Mouse (Mus musculus): Measurements from ENCODE around the gene Oasl1.

The Oasl1 gene

DNA sequence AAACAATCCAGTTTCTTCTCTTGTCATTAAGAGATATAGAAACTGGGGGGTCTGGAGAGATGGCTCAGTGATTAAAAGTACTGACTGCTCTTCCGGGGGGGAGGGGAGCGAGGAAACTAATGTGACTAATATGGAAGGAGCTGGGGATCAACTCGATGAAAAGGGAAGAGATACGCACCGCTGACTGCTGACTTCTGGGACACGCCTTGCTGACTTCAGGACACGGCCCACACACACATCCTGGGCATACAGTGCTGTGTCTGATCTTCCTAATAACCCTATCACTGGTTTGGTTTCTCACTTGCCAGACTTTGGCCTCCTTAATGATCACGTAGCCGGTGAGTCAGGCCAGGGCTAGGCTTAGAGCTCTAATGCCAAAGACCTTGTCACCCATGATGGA, 3.7 kb downstream of the Oasl1 start:
- no peak for DNase-seq (ENCODE audit: low read depth)

DNA sequence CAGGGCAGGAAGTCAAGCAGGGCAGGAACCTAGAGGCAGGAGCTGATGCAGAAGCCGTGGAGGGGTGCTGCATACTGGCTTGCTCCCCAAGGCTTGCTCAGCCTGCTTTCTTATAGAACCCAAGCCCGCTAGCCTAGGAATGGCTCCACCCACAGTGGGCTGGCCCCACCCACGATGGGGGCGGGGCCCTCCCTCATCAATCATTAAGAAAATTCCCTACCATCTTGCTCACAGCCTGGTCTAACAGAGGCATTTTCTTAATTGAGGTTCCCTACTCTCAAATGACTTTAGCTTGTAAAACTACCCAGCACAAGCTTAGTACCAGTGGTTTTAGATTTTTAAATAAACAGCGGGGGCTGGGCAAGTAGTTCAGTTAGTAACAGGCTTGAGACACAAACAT, 8.6 kb downstream of the Oasl1 start:
- DNase-seq (ENCODE audit: low read depth) = no peak

DNA sequence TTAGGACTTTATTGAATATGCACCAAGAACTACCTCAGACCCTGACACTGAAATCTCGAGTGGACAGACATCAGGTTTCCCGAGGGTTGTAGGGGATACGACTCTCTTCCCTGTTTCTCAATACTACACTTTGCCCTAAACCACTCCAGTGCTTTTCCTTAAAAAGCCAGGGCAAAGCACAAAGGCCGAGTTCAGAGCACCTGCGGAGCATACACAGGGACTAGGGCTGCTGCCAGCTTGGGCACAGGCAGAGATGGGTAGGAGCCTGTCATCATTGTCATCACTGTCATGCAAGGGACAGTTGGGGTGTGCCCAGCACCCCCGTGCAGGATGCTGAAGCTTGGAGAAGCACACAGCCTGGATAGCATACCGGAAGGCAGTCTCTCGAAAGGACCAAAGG, 10.2 kb downstream of the Oasl1 start:
- DNase-seq (ENCODE audit: low read depth) = no peak

DNA sequence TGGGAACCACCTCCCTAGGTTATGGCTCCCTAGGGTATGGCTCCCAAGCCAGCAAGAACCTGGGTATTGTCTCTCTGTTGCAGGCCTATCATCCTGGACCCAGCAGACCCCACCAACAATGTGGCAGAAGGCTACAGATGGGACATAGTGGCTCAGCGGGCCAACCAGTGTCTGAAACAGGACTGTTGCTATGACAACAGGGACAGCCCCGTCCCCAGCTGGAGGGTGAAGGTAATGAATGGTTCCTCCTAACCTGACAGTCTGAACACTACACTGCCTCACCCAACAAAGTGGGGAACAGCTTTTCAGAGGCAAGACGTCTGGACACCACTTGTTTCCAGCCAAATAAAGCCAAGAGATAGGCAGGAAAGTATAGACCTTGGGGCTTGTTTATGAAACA, 12.8 kb downstream of the Oasl1 start:
- DNase-seq (ENCODE audit: low read depth) = no peak

DNA sequence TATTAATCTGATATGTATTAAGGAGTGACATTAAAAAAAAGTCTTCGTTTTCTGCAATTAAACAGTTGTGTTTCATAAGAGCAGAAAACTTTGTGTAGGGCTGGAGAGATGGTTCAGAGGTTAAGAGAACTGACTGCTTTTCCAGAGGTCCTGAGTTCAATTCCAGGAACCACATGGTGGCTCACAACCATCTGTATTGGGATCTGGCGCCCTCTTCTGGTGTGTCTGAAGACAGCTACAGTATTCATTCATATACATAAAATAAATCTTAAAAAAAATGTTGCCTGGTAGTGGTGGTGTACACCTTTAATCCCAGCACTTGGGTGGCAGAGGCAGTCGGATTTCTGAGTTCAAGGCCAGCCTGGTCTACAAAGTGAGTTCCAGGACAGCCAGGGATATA, 18.1 kb downstream of the Oasl1 start:
- DNase-seq (ENCODE audit: low read depth) = peak; percentile 33

DNA sequence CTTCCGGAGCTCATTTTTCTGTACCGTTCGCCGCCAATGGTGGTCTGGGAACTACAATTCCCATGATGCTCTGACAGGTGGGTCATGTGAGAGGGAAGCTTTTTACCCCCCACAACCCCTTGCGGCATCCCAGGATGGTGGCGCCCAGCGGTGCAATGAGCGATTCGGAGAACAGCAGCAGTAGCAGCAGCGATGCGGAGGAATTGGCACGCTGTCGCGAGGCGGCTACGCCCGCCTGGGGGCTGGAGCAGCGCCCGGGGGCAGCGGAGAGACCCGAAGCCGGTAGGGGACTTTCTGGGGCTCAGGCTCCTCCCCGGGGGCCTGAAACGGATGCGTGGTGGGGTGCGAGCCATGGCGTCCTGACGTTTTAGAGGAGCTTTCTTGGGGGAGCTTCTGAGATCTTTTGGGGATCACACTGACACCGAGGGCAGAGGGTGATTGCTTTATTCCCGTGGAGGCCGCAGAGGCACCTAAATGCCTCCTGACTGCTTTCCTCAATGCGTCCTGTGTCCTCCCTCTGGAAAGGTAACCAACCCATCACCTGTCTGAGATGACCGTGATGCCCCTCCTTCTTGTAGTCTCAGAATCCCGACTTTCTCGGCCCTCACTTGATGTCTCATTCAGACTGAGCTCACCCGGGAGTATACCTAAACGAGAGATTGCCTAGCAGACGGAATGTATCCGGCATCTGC, 19.2 kb downstream of the Oasl1 start, which contains the start of gene 2210016L21Rik:
Gene 2210016L21Rik (plus strand): TSS at position 85 of the 692 bp plus-strand sequence.
- DNase-seq (ENCODE audit: low read depth) = peak; percentile 90

DNA sequence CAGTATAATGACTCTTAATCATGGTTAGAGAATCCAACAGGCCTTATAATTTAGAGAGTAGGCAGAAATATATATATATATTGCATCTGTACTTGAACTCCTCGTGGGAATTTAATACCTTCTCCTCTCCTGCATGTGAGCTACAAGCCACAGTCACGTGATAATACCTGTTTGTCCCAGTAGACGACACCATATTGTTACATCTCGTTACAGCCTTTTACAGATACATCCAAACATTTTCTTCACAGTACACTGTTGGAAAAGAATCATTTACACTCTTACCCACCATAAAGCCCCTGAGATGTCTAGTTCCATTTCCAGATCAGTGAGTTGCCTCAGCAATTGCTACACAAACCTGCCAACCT, 19.7 kb downstream of the Oasl1 start:
- no peak for DNase-seq (ENCODE audit: low read depth)

DNA sequence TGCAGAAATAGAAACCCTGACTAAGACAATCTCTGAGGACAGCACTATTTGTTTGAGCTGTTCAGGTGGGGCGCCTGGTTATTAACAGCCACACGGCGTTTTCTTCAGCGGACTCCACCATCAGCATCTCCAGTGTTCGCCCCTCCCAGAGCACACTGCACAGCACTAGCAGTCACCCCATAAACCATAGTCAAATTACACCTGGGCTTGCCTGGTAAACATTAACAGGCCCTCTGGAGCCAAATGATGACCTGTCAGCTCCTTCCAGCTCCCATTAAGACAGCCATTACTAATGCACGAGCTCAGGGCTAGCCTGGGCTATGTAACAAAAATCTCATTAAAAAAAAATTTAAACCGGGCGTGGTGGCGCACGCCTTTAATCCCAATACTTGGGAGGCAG, 22.0 kb downstream of the Oasl1 start:
- no peak for DNase-seq (ENCODE audit: low read depth)

DNA sequence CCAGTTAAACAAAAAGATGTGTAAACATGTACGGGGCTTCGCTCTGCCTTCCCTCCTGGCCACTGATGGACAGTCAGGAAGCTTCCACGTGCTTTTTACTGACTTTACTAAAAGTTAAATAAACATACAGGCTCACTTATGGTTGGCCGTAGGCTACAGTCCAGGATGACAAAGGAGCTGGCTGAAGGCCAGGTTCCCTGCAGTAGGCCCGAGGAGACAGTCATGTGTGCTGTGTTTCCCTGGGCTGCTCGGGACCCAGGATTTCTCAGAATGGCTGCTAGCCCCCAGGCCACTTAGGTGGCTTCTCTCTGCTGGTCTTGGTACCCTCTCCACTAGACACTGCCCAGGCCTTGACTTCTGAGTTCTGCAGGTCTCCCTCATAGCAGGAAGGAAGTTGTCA, 25.9 kb downstream of the Oasl1 start:
- DNase-seq (ENCODE audit: low read depth) = no peak

DNA sequence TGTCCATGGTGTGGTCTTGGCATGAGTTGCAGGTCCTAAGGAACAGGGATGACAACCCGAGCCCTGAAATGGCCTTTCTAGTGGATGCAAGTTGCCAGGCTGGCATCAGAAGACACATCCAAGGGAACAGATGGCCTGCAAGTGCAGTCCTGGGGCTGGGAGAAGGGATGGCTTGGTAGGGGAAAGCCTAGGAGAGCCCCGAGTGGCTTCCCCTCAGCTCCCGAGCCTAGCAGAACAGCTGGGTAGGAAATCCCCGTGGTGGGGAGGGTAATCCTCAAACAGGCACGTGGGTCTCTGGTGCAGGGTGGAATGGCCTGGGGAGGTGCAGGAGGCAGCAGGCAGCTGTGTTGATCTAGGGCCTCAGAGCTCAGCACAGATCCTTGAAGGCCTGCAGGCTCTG, 26.3 kb downstream of the Oasl1 start:
- DNase-seq (ENCODE audit: low read depth) = no peak

DNA sequence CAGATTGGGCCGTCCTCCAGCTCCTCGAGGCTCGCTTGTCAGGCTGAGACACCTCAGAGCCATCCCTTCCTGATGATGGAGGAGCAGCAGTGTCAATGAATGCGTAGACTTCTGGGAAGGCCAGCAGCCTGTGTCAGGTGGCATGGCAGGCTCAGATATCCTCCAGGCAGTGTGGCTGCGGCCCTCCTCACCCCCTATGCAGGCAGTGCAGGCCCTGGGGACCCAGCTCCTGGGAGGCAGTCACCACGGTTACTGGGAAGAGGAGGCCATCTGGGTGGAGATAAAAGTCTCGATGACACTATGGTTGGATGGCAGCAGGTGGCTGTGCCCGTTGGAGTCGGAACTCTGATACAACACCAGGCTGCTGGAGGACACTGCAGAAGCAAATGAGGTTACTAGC, 26.8 kb downstream of the Oasl1 start:
- DNase-seq (ENCODE audit: low read depth) = no peak

DNA sequence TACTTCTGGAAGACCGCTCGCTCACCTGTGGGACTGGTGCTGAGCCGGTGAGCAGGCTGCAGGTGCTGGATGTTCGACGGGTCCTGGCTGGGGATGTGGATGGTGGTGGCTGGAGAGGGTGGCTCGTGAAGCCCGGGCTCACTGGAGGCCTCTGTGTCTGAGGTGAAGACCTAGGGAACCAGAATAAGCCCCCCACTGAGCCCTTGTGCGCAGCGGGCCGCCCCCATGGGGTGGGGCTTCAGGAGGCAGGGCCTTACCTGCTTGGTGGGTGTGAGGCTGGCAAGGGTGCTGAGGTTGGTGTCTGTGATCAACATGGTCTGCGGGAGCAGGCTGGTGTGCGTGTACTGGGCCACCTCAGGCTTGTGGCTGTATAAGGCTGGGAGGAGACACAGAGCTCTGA, 27.6 kb downstream of the Oasl1 start:
- no peak for DNase-seq (ENCODE audit: low read depth)

DNA sequence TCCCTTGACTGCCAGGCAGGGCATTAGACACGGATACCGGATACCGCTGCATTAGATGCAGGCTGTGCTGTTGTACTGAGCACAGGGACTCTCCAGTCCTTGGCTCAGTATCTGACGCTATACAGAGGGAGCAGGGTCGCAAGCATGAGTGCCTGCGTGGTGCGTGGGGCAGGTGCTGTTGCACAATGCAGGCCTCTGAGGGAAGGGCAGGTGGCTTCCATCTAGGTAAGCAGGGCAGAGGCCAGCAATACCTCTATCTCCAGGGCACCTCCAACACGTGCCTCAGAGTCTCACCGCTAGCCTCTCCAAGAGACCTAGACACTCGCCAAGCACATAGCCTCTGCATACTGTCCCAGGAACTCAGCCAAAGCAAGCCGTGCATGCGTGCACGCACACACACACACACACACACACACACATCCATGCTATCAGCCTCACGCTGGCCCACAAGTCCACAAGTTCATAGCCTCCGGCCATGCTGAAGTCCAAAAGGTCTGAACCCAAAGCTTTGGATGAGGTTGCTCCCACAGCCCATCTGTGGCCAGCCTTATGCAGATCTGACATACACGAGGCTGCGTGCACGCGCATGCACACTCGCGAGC, 28.3 kb downstream of the Oasl1 start:
- no peak for DNase-seq (ENCODE audit: low read depth)

DNA sequence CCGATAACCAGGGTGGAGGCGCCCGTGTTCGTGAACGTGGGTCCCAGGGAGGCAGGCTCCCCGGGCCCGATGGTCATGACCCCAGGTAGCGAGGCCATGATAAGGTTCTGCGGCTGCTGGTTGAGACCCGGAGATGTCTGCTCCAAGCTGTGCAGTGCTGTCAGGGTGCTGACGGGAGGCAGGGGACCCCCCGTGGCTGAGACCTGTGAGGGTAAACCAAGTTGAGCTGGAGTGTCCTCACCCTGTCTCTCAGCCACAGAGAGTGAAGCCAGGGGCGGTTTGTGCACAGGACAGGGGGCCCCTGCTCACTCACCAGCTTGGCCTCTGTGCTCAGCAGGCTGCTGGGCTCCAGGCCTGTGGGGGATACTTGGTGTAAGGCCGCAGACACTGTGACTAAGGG, 30.3 kb downstream of the Oasl1 start:
- no peak for DNase-seq (ENCODE audit: low read depth)

DNA sequence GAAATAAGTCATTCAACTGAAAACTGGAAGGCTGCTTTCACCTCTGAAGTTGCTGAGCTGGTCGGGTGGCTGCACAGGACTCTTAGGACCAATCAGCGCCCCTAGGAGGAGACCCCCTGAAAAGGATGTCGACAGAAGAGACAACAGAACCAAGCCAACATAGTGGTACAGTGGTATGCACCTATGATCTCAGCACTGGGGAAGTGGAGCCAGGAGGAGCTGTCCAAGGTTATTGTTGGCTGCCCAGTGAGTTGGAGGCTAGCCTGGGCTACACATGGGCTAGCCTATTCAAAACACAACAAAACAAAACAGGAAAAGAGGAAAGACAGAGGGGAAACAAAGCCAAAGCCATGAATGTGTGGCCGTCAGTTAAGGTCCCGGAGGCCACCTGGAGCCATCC, 35.0 kb downstream of the Oasl1 start:
- no peak for DNase-seq (ENCODE audit: low read depth)

DNA sequence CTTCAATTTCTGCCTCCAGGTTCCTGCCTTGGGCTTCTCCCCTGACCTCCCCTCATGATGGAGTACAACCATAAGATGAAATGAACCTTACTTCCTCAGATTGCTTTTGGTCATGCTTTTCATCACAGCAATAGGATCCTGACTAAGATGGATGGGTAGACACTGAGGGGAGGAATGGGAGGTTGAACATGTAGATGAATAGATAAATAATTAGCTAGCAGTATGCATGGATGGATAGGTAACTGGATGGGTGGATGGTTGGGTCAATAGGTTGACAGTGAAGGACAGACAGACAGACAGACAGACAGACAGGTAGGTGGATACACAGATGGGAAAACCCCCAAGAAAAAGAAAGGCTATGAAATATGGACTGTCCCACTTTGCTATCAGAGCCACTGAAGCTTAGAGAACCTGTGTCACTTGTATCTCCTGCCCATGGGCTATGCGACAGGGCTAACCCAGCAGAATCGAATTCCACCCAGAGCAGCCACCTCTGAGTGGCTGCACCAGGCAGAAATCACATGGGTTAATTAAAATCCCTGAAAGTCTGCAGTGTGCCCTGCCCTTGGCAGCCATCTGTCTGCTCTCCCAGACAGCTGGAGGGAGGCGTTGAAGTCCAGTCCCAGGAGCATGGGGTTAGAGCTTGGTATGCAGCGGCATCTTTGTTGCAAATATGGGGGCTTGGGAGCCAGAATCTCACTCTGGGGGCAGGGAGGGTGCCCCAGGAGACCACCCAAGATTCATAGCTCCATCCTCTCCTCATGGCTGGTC, 38.7 kb downstream of the Oasl1 start:
- DNase-seq (ENCODE audit: low read depth) = no peak

DNA sequence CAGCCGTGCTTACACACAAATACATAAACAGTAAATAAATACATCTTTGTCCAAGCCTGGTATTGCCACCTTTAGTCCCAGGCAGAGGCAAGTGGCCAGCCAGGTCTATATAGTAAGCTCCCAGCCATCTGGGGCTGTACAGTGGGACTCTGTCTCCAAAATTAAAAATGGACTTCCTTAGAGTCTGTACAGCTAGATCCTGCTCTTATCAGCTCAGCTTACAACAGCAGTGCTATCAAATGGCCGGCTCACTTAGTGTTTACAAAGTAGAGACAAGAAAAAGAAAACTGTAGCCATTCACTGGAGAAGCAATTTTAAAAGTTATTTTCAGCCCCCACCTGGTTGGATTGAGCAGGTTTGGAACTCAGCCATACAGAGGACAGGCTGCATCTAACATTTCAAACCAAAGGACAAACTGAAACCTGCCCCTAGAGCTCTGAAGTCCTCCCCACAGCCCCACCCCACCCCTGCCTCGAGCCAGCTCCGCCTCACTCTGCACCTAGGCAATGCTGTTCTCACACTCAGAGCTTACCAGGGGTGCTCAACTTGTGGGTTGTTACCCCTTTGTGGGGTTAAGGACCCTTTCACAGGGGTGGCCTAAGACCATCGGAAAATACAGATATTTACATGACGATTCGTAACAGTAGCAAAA, 41.4 kb downstream of the Oasl1 start:
- no peak for DNase-seq (ENCODE audit: low read depth)

DNA sequence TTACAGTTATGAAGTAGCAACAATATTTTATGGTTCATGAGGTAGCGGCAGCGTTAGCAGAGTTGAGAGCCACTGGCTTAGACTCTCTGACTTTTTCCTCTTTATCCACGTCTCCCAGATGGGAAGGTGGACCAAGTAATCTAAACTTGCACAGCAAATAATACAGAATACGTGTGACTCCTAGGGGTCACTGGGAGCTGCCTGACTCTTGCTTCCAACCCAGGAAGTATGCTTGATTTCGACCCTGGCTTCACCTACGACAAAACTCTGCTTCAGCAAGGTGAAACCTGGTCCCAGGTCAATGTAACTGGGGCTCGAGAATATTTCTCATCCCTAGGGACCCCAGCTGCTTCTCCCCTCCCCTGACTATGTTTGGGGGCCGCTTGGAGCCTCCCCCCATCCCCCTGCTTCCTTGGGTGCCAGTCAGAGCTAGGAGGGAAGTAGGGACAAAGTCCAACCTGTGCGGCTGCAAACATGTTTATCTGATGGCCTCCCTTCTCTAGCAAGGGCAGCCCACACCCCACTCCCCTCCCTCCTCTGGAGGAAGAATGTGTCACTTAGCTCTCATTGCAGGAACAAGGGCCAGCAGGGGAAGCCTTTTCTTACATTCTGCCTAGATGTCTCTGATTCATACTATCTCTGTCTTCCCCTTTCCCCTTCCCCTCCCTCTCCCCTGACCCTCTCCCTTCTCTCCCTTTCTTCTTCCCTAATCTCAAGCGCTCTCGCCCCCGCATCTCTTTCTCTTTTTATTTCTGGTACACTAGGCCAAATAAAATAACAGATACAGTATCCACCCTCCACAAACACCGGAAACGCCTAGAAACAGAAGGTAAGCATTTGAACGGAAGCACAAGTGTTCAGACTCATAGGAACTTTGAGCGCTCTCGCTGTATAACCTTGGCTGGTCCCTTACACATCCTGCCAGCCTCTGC, 42.2 kb downstream of the Oasl1 start:
- DNase-seq (ENCODE audit: low read depth) = peak; percentile 42

DNA sequence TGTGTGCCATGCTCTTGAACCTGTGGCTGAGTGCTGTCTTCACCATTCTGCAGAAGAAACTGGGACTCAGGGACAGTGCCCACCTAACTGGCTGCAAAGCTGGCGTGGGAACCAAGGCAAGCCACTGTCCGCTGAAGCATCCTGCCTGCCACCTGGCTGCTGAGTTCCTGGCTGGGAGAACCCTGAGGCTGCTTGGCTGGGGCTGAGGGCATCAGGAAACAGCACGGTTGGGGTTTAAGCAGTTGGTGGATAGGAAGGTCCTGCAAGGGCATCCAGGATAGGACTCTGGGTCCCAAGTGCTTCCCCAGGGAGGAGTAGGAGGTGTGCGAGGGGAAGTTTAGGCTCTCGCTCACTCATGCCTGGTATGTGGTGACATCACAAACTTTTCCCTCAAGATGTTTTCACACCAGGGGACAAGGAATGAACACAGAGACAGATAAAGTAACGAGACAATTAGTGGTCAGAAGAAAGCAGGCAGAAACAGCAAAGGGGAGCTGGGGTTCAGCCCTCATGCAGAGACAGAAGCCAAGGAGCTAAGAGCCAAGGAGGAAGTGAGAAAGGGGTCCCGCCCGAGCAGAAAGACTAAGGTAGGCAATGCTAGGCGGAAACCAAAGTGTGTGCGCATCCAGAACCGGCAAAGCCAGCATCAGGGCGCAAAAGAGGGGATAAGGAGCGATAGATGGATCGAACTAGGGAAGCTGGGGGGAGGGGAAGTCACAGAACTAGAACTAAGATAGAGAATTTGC, 44.7 kb downstream of the Oasl1 start:
- DNase-seq (ENCODE audit: low read depth) = no peak

DNA sequence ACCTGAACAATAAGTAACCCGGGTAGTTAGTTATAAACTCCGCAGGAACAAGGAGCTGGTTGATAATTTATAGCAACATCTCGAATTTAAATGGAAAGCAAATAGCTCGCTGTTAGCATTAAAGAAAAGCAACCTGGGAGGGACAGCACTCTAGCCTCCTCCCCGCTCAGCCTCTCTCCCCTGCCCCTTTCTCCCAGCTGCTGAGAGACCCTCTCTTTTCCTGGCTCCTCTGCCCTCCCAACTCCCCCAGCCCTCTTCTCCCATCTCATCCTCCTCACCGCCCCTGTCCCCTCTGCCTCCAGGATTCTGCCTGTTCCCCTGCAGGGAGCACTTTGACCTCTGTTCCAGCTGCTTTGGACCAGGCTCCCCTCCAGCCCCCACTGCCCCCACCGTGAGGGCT, 45.6 kb downstream of the Oasl1 start:
- DNase-seq (ENCODE audit: low read depth) = no peak

DNA sequence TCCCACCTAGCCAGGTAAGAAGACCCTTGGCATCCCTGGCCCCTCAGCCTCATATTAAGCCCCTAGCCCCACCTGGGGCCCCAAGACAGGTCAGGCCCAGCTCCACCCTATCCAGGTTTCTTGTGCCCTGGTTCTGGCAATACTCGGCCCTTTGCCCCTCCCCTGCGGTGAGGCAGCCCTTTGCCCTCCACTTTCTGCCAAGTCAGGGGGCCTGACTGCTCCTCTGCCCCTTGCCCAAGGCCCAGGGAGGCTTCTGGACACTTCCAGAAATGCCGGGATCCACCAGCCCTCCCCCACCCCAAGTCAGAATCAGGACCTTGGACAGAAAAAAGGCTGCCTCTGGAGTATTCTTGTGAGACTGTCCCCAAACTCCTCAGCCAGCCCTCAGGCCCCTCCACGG, 46.0 kb downstream of the Oasl1 start:
- no peak for DNase-seq (ENCODE audit: low read depth)

Measured in 416B (cell line).